Mouse (Mus musculus) cerebellum, adult 8-10 months (tissue): Measurements from ENCODE around the gene Tchp.
A peak's percentile ranks its signal among the peaks of the same experiment; 100 is the strongest.

ENCODE experiments used
- DNase-seq: peaks from one replicate; pipeline ENCODE4 v3.0.0; 2022

Tchp gene

DNA sequence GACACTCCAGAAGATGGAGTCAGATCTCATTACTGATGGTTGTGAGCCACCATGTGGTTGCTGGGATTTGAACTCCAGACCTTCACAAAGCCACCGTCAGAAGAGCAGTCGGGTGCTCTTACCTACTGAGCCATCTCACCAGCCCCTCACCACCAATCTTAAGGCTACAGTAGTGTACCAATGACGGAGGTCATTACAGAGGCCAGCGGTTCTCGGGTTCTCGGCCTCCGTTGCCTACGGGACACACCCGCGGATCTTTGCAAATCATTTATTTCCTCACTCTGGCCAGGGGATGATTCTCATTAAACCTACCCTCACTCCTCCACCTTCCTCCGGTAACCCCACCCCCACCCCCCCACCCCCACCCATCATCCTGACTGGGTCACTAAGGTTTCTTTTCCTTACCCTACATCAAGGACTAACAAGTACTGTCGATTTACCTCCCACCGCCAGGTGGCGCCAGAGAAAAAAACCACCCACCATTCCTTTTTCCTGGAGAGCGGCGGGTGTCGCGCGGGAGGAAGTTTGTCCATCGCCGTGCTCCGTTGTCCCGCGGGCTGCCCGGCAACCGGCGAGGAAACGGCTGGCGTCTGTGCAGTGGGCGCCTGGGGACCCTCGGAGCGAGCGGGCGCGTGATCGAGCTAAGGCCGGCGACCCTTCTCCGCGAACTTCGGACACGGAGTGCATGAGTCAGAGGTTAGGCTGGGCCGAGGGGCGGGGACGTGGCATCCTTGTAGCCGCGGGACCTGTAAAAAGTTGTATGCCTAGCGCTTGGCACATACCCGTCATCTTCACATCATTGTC, at the start of gene Tchp:
TSS of gene Tchp (plus strand) at position 496 of the 804 bp plus-strand sequence.
- peak; percentile 97 for DNase-seq

GRCm38 (mm10) chr5:114658255-114658654, 49.3 kb upstream of the Tchp start, which contains the start of gene Trpv4:
Gene Trpv4, minus strand, starts transcription at chr5:114658421.
- DNase-seq: no peak

GRCm38 (mm10) chr5:114661029-114661428, 46.5 kb upstream of the Tchp start:
- no peak for DNase-seq

- DNase-seq: no peak
Measured at GRCm38 (mm10) chr5:114664139-114664538, 43.4 kb upstream of the Tchp start.

DNA sequence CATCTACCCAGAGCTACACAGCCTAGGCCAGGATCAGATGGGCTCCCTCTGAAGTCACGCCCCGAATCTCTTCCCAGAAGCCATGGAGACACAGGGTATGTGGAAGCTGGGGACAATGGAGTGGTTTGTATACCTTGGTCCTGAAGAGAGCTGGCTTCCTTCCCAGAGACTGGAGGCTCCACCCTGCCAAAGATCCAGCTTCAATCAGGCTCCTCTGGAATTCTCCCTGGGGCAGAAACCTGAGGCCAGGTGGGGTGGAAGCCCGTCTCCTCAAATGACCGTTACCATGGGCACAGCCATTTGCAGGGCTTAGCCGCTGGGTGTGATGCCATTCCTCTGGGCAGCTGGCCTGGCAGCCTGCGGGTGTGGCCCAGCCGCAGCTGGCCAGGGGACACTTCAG, 42.8 kb upstream of the Tchp start:
- no peak for DNase-seq

- no peak for DNase-seq
Measured at GRCm38 (mm10) chr5:114666659-114667058, 40.9 kb upstream of the Tchp start.

- DNase-seq: peak; percentile 99
Measured at GRCm38 (mm10) chr5:114667228-114667856, 40.2 kb upstream of the Tchp start.

DNA sequence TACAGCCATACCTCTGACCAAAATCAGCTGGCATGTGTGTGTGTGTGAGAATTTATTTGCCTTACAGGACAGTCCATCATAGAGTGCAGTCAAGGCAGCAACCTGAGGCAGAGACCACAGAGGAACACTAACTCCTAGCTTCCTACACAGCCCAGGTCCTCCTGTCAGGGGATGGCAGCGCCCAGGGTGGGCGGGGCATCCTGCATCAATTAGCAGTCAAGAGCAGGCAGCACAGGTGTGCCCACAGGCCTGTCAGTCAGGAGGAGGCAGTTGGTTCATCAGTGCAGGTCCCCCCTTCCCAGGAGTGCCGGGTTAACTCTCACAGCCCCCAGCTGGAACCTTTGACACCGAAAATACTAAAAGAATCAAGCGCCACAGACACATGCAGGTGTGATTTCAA, 38.5 kb upstream of the Tchp start:
- no peak for DNase-seq

DNA sequence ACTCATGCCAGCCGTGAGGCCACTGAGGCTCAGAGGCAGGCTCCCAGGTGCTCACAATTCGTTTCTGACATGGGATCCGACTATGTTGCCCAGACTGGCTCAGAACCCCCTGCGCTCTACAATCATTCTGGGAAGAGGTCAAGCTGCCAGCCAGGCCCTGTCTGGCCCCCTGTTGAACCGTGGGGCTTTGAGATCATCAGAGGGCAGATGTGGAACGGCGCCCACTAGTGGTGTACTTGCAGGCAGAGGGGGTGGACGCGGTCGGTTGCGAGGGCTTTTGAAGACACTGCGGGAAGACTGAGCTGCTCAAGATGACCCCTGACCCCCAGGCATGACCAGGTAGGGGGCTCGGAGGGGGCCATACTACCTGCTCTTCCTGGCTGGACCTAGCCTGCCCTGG, 34.4 kb upstream of the Tchp start:
- no peak for DNase-seq

GRCm38 (mm10) chr5:114674594-114674993, 33.0 kb upstream of the Tchp start:
- no peak for DNase-seq

DNA sequence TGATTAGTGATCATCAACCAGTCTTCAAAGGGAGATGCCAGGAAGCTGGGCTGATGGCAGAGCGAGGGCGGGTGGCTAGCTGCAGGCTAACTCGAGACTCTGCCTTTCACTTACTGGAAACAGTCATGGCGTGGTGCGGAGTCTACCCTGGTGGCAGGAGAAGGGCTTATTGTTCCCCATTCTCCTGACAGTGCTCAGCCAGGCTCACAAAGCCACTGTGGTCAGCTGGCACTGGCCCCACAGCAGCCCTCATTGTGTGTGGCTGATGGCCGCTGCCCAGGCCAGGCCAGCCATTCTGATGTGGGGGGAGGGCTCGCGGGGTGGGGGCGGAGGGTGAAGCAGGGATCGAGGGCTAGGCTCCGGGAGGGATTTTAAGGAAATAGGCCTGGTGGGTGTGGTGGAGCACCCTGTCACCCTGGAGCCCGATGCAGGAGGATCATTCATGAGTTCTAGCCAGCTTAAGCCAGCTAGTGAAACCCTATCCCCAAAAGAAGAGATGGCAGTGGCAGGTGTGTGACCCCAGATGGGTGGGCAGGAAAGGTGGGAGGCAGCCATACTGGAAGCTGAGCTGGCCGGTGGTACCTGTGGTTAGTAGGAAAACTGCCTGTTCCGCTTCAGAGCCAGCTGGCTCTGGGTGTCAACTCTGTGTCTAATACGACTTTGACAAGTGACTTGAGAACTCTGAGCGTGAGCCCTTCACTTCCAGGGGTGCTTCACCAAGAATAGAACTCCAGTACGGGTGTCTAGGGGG, 27.5 kb upstream of the Tchp start:
- DNase-seq: no peak

GRCm38 (mm10) chr5:114680676-114681285, 26.8 kb upstream of the Tchp start:
- no peak for DNase-seq

- DNase-seq: peak; percentile 63
Measured at GRCm38 (mm10) chr5:114681717-114682116, 25.8 kb upstream of the Tchp start.

DNA sequence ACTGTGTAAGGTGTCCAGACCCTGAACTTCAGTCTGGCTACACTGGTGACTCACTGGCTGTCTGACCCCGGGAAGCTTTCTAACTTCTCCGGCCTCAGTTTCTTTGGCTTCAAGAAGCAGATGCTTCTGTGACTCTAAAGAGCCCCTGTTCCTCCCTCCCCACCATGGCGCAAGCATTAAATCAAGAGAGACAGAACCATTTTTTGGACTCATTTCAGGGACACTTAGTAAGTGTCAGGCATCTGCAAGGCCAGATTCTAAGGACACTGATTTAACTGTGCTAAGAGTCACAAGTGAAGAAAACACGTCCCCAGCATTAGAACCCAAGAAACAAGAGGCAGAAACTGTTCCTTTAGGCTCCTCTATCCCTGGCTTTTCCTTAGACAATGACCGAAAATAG, 21.6 kb upstream of the Tchp start:
- DNase-seq: no peak

GRCm38 (mm10) chr5:114686726-114687210, 20.8 kb upstream of the Tchp start:
- DNase-seq: no peak

DNA sequence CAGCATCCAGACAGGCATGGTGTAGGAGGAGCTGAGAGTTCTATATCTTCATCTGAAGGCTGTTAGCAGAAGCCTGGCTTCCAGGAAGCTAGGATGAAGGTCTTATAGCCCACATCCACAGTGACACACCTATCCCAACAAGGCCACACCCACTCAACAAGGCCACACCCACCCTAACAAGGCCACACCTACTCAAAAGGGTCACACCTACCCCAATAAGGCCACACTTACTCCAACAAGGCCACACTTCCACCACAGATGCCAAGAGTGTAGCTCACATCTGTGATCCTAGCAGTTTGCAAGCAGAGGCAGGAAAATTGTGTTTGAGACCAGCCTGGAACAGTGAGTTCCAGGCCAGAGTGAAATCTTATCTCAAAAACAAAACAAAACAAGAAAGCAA, 19.7 kb upstream of the Tchp start:
- no peak for DNase-seq

DNA sequence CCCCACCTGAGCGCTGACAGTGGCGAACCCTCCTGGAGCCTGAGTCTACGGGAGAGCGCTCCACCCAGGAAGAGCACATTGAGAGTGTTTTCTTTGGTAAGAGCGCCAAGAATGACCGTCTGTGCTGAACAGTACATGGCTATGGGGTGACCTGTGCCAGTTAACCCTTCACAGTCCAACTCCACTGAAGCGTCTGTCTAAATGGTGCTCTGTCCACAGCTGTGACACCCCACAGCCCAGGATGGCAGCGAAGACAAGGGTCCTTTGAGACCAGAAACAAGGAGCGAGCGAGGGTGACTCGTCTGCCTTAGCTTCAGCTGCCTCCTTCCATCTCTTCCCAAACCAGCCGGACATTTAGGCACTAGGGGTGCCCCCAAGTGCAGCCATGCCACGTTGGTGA, 18.9 kb upstream of the Tchp start:
- no peak for DNase-seq

- no peak for DNase-seq
Measured at GRCm38 (mm10) chr5:114689700-114690366, 17.7 kb upstream of the Tchp start.

GRCm38 (mm10) chr5:114690633-114691567, 16.7 kb upstream of the Tchp start, which contains the start of gene Gltp:
Gene Gltp, minus strand, starts transcription at chr5:114690984.
- peak; percentile 93 for DNase-seq

DNA sequence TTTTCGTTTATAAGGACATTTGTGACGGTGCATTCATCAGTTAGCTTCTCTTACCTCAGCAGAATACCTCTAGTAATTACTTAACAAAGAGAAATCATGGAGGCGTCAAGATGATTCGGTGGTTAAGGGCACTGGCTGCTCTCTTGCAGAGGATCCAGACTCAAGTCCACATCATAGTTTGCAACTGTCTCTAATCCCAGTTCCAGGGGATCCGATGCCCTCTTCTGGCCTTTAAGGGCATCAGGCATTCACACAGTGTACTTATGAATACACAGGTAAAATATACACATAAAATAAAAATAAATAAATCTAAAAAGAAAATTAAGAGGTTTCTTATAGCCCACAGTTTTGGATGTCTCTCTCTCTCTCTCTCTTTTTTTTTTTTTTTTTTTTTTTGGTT, 11.8 kb upstream of the Tchp start:
- DNase-seq: no peak

DNA sequence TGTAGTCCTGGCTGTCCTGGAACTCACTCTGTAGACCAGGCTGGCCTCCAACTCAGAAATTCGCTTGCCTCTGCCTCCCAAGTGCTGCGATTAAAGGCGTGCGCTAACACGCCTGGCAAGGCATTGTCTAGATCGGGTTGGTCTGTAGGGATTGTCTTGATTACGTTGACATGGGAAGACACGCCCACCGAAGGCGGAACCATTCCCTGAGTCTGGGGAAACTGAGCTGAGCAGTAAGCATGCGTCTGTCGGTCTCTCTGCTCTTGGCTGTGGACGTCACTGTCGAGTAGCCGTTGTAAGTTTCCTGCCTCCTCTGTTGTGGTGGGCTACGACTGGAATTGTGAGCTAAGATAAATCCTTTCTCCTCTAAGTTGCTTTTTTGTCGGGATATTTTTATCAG, 10.6 kb upstream of the Tchp start:
- DNase-seq: no peak
